Mouse (Mus musculus) liver, embryonic 14.5 days (tissue): ENCODE measurements around the gene Tmem56. TPM values are rescaled to one million over a fixed set of nuclear protein-coding genes. Genes with fewer than 3 reads are reported as not detected.
A peak's percentile ranks its signal among the peaks of the same experiment; 100 is the strongest.

Experiments used
- ATAC-seq: fragments of 200-750 bp; cut with Nextera tagmentation; 2 replicates; pipeline ENCODE4 v1.8.0; 2017; ENCODE audit warnings: moderate number of reproducible peaks, mild to moderate bottlenecking, moderate library complexity; ENCODE audit not compliant: insufficient read depth
- DNase-seq, 3 experiments: peaks; one replicate each; pipeline ENCODE4 v3.0.0-alpha.2; 2012 to 2013; ENCODE audit warnings: low read depth in 3 of 3, low spot score in 3 of 3
- H3K27ac ChIP-seq: fragments of 300-500 bp; sonication (generic); 2 replicates; pipeline ENCODE4 v1.5.1; 2014; ENCODE audit warnings: moderate library complexity, mild to moderate bottlenecking, control low read depth, inconsistent platforms
- H3K27me3 ChIP-seq: fragments of 300-500 bp; sonication (generic); 2 replicates; pipeline ENCODE4 v1.6.1; 2014; ENCODE audit warnings: mild to moderate bottlenecking, low read length, moderate library complexity; ENCODE audit not compliant: control insufficient read depth, insufficient read depth
- H3K36me3 ChIP-seq: fragments of 300-500 bp; sonication (generic); replicated peaks from 2 replicates; pipeline ENCODE4 v1.6.1; 2014; ENCODE audit warnings: low read depth; ENCODE audit not compliant: control insufficient read depth, insufficient read depth
- H3K4me1 ChIP-seq, 2 experiments: fragments of 200-500 bp in 1 of 2; fragments of 300-500 bp in 1 of 2; sonication (generic) in 1 of 2; replicated peaks; 2 replicates each; pipeline ENCODE4 v1.6.1; 2012 to 2014; ENCODE audit warnings: antibody characterized with exemption in 1 of 2, inconsistent platforms in 1 of 2, low read length in 1 of 2; ENCODE audit not compliant: control insufficient read depth in 2 of 2, insufficient read depth in 2 of 2
- H3K4me2 ChIP-seq: fragments of 300-500 bp; sonication (generic); 2 replicates; pipeline ENCODE4 v1.6.1; 2014; ENCODE audit warnings: low read depth, mild to moderate bottlenecking, control low read depth, moderate library complexity
- H3K4me3 ChIP-seq, 2 experiments: fragments of 200-500 bp in 1 of 2; fragments of 300-500 bp in 1 of 2; sonication (generic) in 1 of 2; 2 replicates each; pipeline ENCODE4 v1.5.1; 2012 to 2014; ENCODE audit warnings: low read depth in 2 of 2, low read length in 2 of 2, mild to moderate bottlenecking in 2 of 2, control low read depth in 1 of 2, inconsistent platforms in 1 of 2, moderate library complexity in 1 of 2; ENCODE audit not compliant: insufficient read depth in 1 of 2
- H3K9ac ChIP-seq: fragments of 300-500 bp; sonication (generic); replicated peaks from 2 replicates; pipeline ENCODE4 v1.6.1; 2014; ENCODE audit warnings: mild to moderate bottlenecking, control low read depth, moderate library complexity
- H3K9me3 ChIP-seq: fragments of 300-500 bp; sonication (generic); 2 replicates; pipeline ENCODE4 v1.6.1; 2016; ENCODE audit warnings: low read length, mixed read lengths; ENCODE audit not compliant: control insufficient read depth
- CTCF ChIP-seq: IDR thresholded peaks from 2 replicates; pipeline ENCODE4 v1.5.1; 2016; ENCODE audit warnings: antibody characterized with exemption, low read depth, control low read depth
- EP300 ChIP-seq: IDR thresholded peaks from 2 replicates; pipeline ENCODE4 v1.6.1; 2016; ENCODE audit warnings: antibody characterized with exemption, low read depth
- WGBS: fragments of 180-500 bp; shearing (Covaris S2); extraction: QIAGEN DNeasy Blood & Tissue Kit; methylation state at CpG from one replicate; pipeline ENCODE4 v1.1.7; 2014; ENCODE audit not compliant: insufficient replicate concordance; 5-methylcytosine and 5-hydroxymethylcytosine counted together
- polyA plus RNA-seq, 2 experiments: library from polyadenylated mRNA; depleted of rRNA in 1 of 2; stranded (reverse) in 1 of 2; unstranded in 1 of 2; fragments of >200 nt; fragmentation: Nextera tagmentation in 1 of 2; extraction: Ambion mirVana in 1 of 2; gene quantifications; 2 replicates each; pipeline versions ENCODE4 v1.2.1 to v1.2.3; 2012 to 2014

Gene Tmem56
- polyA plus RNA-seq, 2 experiments: 13.5 to 25.3 TPM

GRCm38 (mm10) chr3:121202638-121203037 lies 80.3 kb downstream of the Tmem56 start:
- peaks cover 17% of the 10 kb centered on the region for H3K36me3 ChIP-seq
- no peak overlapping the region for H3K9ac ChIP-seq
- no peaks in the 10 kb centered on the region for H3K9me3 ChIP-seq
- H3K4me1 ChIP-seq: peaks cover 27 to 38% of the 10 kb centered on the region in 2 experiments
- no peaks in the 10 kb centered on the region for H3K27me3 ChIP-seq
- no peak overlapping the region for H3K4me3 ChIP-seq
- DNase-seq (no peak), ATAC-seq (no peak)
- H3K27ac ChIP-seq: peak overlapping the region; percentile 16; the same call in 1 of the 2 replicates
- 77% methylated on average over 2 of the region's 2 CpGs for WGBS
- H3K4me2 ChIP-seq: no peak overlapping the region
- TF ChIP-seq CTCF: no peak
- TF ChIP-seq EP300: no peak

GRCm38 (mm10) chr3:121201012-121201747 lies 81.7 kb downstream of the Tmem56 start:
- no peaks in the 10 kb centered on the region for H3K27me3 ChIP-seq
- H3K9me3 ChIP-seq: no peaks in the 10 kb centered on the region
- peaks cover 3% of the 10 kb centered on the region; the same call in 1 of the 2 replicates for H3K36me3 ChIP-seq
- 10% methylated on average over 11 of the region's 11 CpGs for WGBS
- H3K4me3 ChIP-seq: peak overlapping the region; percentile 35 to 46
- TF ChIP-seq EP300 (peak; percentile 94), CTCF (peak; percentile 29; the same call in 1 of the 2 replicates)
- H3K4me2 ChIP-seq: peak overlapping the region; percentile 73
- ATAC-seq (peak; percentile 100), DNase-seq (peak; percentile 91 to 92 (median 91))
- peak overlapping the region; percentile 57 for H3K9ac ChIP-seq
- peaks cover 27 to 38% of the 10 kb centered on the region in 2 experiments for H3K4me1 ChIP-seq
- peak overlapping the region; percentile 97 for H3K27ac ChIP-seq

GRCm38 (mm10) chr3:121189199-121189598 lies 93.7 kb downstream of the Tmem56 start:
- H3K4me1 ChIP-seq: peaks cover 0 to 7% of the 10 kb centered on the region in 2 experiments; a peak in 3 of 4 replicates
- no peak for DNase-seq
- no peaks in the 10 kb centered on the region for H3K27me3 ChIP-seq
- no peaks in the 10 kb centered on the region for H3K36me3 ChIP-seq
- H3K9me3 ChIP-seq: no peaks in the 10 kb centered on the region
- H3K9ac ChIP-seq: no peak overlapping the region
- H3K4me3 ChIP-seq: no peak overlapping the region
- H3K27ac ChIP-seq: no peak overlapping the region
- no peak overlapping the region for H3K4me2 ChIP-seq
- no peak for TF ChIP-seq CTCF
- no peak for TF ChIP-seq EP300
- no peak for ATAC-seq
- WGBS: 60% methylated on average over 2 of the region's 2 CpGs

GRCm38 (mm10) chr3:121187510-121187909 lies 95.4 kb downstream of the Tmem56 start:
- Histone ChIP-seq H3K4me2 (no peak overlapping the region), H3K27ac (no peak overlapping the region), H3K9ac (no peak overlapping the region), H3K9me3 (no peaks in the 10 kb centered on the region), H3K4me3 (no peak overlapping the region), H3K36me3 (no peaks in the 10 kb centered on the region), H3K27me3 (no peaks in the 10 kb centered on the region), H3K4me1 (peaks cover 0 to 7% of the 10 kb centered on the region in 2 experiments; a peak in 3 of 4 replicates)
- DNase-seq: no peak
- no peak for ATAC-seq
- 73% methylated on average over 7 of the region's 7 CpGs for WGBS
- TF ChIP-seq CTCF (no peak), EP300 (no peak)

GRCm38 (mm10) chr3:121186925-121187324 lies 96.0 kb downstream of the Tmem56 start:
- 80% methylated on average over 3 of the region's 3 CpGs for WGBS
- no peaks in the 10 kb centered on the region for H3K9me3 ChIP-seq
- no peak for TF ChIP-seq CTCF
- no peak for TF ChIP-seq EP300
- no peak overlapping the region for H3K4me3 ChIP-seq
- no peaks in the 10 kb centered on the region for H3K27me3 ChIP-seq
- no peaks in the 10 kb centered on the region for H3K36me3 ChIP-seq
- H3K9ac ChIP-seq: no peak overlapping the region
- ATAC-seq: no peak
- no peak overlapping the region for H3K4me2 ChIP-seq
- H3K4me1 ChIP-seq: peaks cover 0 to 7% of the 10 kb centered on the region in 2 experiments; a peak in 3 of 4 replicates
- DNase-seq: no peak
- no peak overlapping the region for H3K27ac ChIP-seq
